Mouse (Mus musculus) hindbrain, embryonic 11.5 days (tissue): ENCODE results near the gene Pqlc2. TPM values are rescaled to one million over a fixed set of nuclear protein-coding genes. Genes with fewer than 3 reads are reported as not detected.

Experiments
- ATAC-seq: fragments of 200-750 bp; cut with Nextera tagmentation; 2 replicates; pipeline ENCODE4 v1.8.0; 2017; ENCODE audit warnings: mild to moderate bottlenecking, moderate TSS enrichment, moderate library complexity; ENCODE audit not compliant: low FRiP score
- DNase-seq: peaks from one replicate; pipeline ENCODE4 v3.0.0-alpha.2; 2015; ENCODE audit warnings: low spot score
- H3K27ac ChIP-seq: fragments of 300-500 bp; sonication (generic); 2 replicates; pipeline ENCODE4 v1.5.1; 2014; ENCODE audit warnings: mild to moderate bottlenecking, low read depth, low read length
- H3K27me3 ChIP-seq: fragments of 300-500 bp; sonication (generic); 2 replicates; pipeline ENCODE4 v1.6.1; 2014; ENCODE audit warnings: mild to moderate bottlenecking, low read length, moderate library complexity, mixed read lengths; ENCODE audit not compliant: control insufficient read depth, insufficient read depth
- H3K36me3 ChIP-seq: fragments of 300-500 bp; sonication (generic); 2 replicates; pipeline ENCODE4 v1.6.1; 2014; ENCODE audit warnings: mild to moderate bottlenecking, low read length, moderate library complexity, mixed read lengths; ENCODE audit not compliant: control insufficient read depth, insufficient read depth
- H3K4me1 ChIP-seq: fragments of 300-500 bp; sonication (generic); replicated peaks from 2 replicates; pipeline ENCODE4 v1.6.1; 2014; ENCODE audit warnings: low read length, mixed read lengths; ENCODE audit not compliant: control insufficient read depth, insufficient read depth
- H3K4me2 ChIP-seq: fragments of 300-500 bp; sonication (generic); replicated peaks from 2 replicates; pipeline ENCODE4 v1.6.1; 2014; ENCODE audit warnings: mild to moderate bottlenecking, low read depth, low read length
- H3K4me3 ChIP-seq: fragments of 300-500 bp; sonication (generic); 2 replicates; pipeline ENCODE4 v1.5.1; 2014; ENCODE audit warnings: low read depth, low read length
- H3K9ac ChIP-seq: fragments of 300-500 bp; sonication (generic); 2 replicates; pipeline ENCODE4 v1.6.1; 2014; ENCODE audit warnings: low read depth, low read length
- H3K9me3 ChIP-seq: fragments of 300-500 bp; sonication (generic); 2 replicates; pipeline ENCODE4 v1.6.1; 2016; ENCODE audit warnings: low read length; ENCODE audit not compliant: control insufficient read depth
- WGBS: fragments of 180-500 bp; shearing (Covaris S2); extraction: QIAGEN DNeasy Blood & Tissue Kit; methylation state at CpG from one replicate; pipeline ENCODE4 v1.1.7; 2014; 5-methylcytosine and 5-hydroxymethylcytosine counted together
- polyA plus RNA-seq: library from polyadenylated mRNA; unstranded; fragments of >200 nt; fragmentation: Nextera tagmentation; extraction: Ambion mirVana; gene quantifications from 2 replicates; pipeline ENCODE4 v1.2.1, GENCODE M21; 2014

Pqlc2 gene
- polyA plus RNA-seq, 1 experiment from 2014 or later, result 11.8 TPM

DNA sequence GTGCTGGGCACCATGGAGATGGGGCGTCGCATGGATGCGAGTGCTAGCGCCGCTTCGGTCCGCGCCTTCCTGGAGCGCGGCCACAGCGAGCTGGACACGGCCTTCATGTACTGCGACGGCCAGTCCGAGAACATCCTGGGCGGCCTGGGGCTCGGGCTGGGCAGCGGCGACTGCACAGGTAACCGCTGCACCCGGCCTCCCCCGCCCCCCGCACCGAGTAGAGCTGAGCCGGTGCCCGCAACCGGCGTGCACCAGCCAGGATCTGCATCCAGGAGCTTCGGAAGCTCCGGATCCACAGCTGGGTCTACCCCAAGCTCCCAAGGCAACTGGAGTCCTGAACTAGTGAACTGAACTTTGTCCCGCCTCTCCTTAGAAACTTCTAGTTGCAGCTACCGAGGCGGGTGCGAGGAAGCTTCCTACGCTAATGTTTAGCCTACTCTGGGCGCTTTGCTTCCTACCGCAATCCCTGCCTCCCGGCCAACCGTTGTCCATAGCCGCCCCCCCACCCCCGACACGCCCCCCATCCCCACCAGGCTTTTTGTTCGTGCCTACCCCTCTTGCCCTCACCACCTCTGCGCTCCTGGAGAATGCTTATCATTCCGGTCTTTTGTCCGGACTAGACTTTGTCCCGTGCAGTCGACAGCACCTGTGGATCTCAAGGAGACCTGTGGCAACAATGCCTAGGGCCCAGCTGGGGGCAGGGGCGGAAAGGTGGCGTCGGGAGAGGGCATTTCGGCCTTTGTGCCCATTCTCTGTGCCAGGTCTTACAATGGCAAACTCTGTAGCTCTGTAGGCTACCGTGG lies 592 bp upstream of the Pqlc2 start:
- H3K36me3 ChIP-seq, result no peaks in the 10 kb centered on the region
- 0 out of 2 replicates have a peak overlapping the region, but pooled peaks have one; percentile 2 for H3K27ac ChIP-seq
- peaks cover 6% of the 10 kb centered on the region for H3K4me1 ChIP-seq
- WGBS, result under 1% methylated on average over 51 of the region's 53 CpGs
- H3K9me3 ChIP-seq, result no peaks in the 10 kb centered on the region
- peaks cover 6% of the 10 kb centered on the region; the same call in 1 of the 2 replicates for H3K27me3 ChIP-seq
- peak; percentile 83 for ATAC-seq
- peak overlapping the region; percentile 83 for H3K4me2 ChIP-seq
- H3K4me3 ChIP-seq, result peak overlapping the region; percentile 64
- peak; percentile 25 for DNase-seq
- peak overlapping the region; percentile 77 for H3K9ac ChIP-seq

DNA sequence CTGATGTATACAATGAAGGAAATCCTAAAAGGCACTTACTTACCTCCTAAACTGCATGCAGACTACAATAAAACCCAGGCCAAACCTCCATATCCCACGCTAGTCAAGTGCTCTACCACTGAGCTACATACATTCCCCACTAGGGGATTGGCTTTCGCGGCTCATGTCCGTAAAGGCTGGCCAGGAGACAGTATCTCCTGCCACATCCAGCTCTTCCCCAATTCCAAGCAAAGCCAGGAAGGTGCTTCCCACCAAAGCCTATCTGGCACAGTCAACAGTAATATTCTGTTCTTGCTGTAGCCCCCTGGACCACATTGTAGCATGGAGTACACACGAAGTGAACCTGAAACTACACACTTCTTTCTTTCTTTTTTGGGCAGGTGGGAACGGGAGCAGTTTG lies 857 bp downstream of the Pqlc2 start:
- WGBS, result 24% methylated on average over 6 of the region's 6 CpGs
- Histone ChIP-seq H3K27me3 (peaks cover 6% of the 10 kb centered on the region; the same call in 1 of the 2 replicates), H3K9ac (peak overlapping the region; percentile 77), H3K27ac (no peak overlapping the region), H3K4me2 (peak overlapping the region; percentile 83), H3K9me3 (no peaks in the 10 kb centered on the region), H3K4me1 (peaks cover 6% of the 10 kb centered on the region), H3K4me3 (peak overlapping the region; percentile 64), H3K36me3 (no peaks in the 10 kb centered on the region)
- ATAC-seq (no peak), DNase-seq (no peak)

DNA sequence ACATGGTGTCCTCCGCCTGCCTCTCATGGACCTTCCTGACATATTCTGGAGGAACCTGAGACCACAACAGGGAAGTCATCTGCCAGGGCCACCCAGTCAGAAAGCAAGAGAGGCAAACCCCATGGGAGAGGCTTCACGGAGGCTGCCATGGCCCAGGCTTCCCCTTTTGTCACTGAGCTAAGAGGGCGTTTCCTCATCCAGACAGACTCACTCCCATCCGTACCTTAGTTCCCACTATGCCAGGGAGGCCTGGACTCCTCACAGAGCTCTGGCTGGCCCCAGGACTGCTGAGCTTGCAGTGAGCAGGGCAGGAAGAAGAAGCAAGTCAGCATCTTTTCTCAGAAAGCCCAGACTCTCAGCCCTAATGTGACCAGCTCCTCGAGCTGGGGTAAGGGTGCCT lies 2.6 kb downstream of the Pqlc2 start:
- ATAC-seq (no peak), DNase-seq (no peak)
- Histone ChIP-seq H3K27me3 (peaks cover 6% of the 10 kb centered on the region; the same call in 1 of the 2 replicates), H3K9ac (no peak overlapping the region), H3K9me3 (no peaks in the 10 kb centered on the region), H3K4me3 (no peak overlapping the region), H3K4me1 (peaks cover 6% of the 10 kb centered on the region), H3K4me2 (no peak overlapping the region), H3K27ac (no peak overlapping the region), H3K36me3 (no peaks in the 10 kb centered on the region)
- WGBS, result 85% methylated on average over 5 of the region's 5 CpGs

DNA sequence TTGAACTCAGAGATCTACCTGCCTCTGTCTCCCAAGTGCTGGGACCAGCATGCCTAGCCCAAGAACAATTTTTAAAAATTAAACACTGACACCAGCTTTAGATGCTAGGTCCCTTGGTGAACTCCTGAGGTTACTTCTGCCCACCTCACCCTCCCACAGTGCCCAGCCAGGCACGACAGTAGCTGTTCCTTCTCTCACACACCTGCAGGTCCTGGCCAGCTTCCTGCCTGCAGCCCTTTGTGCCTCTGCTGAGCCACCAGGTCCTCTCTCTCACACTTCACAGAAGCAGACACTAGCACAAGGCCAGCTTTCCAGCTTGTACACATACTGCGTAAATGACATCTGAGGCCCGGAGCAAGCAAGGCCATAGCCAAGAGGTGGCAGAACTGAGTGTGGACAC lies 5.0 kb downstream of the Pqlc2 start:
- Histone ChIP-seq H3K9me3 (no peaks in the 10 kb centered on the region), H3K27me3 (no peaks in the 10 kb centered on the region), H3K4me2 (no peak overlapping the region), H3K4me1 (no peaks in the 10 kb centered on the region; the same call in 1 of the 2 replicates), H3K4me3 (no peak overlapping the region), H3K36me3 (no peaks in the 10 kb centered on the region), H3K27ac (no peak overlapping the region), H3K9ac (no peak overlapping the region)
- WGBS, result 93% methylated on average over 3 of the region's 3 CpGs
- DNase-seq (no peak), ATAC-seq (no peak)

DNA sequence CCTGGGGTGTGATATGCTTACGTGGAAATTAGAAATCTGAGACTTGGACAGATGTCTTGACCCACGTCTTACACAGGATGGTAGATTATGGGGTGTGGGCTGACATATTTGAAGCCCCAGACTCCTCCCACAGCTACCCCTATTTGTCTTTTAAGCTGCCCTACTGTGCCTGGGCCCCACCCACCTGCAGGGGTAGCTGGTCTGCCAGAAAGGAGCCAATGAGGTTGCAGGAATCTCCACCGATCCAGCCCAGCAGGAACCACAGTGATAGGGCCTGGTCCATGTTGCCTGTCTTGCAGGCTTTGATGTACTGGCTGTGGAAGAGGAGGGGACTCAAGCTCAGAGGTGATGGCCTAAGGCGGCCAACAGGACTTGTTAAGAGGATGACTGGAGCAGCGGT lies 8.3 kb downstream of the Pqlc2 start:
- ATAC-seq, result no peak
- no peaks in the 10 kb centered on the region for H3K4me1 ChIP-seq
- no peaks in the 10 kb centered on the region for H3K27me3 ChIP-seq
- H3K27ac ChIP-seq, result no peak overlapping the region
- 60% methylated on average over 5 of the region's 5 CpGs for WGBS
- H3K4me3 ChIP-seq, result no peak overlapping the region
- H3K9me3 ChIP-seq, result no peaks in the 10 kb centered on the region
- no peak overlapping the region for H3K9ac ChIP-seq
- H3K36me3 ChIP-seq, result no peaks in the 10 kb centered on the region
- DNase-seq, result no peak
- H3K4me2 ChIP-seq, result no peak overlapping the region

DNA sequence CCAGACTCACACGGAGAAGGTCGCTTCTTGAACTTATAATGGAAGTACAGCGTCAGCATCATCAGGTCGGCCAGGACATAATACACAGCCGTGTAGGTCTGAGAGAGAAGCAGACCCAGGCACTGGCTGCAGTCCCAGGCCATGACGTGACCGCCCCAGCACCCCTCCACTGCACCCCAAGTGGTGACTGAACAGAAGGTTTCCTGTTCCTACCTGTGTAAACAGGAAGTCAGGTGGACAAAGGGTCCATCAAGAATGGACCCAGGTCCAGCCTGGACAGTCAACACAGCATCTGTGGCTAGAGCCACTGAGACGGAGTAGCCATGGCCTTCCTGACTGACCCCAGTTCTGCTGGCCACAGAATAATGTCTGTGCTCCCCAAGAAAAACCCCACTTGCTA lies 8.7 kb downstream of the Pqlc2 start:
- WGBS, result 89% methylated on average over 8 of the region's 8 CpGs

DNA sequence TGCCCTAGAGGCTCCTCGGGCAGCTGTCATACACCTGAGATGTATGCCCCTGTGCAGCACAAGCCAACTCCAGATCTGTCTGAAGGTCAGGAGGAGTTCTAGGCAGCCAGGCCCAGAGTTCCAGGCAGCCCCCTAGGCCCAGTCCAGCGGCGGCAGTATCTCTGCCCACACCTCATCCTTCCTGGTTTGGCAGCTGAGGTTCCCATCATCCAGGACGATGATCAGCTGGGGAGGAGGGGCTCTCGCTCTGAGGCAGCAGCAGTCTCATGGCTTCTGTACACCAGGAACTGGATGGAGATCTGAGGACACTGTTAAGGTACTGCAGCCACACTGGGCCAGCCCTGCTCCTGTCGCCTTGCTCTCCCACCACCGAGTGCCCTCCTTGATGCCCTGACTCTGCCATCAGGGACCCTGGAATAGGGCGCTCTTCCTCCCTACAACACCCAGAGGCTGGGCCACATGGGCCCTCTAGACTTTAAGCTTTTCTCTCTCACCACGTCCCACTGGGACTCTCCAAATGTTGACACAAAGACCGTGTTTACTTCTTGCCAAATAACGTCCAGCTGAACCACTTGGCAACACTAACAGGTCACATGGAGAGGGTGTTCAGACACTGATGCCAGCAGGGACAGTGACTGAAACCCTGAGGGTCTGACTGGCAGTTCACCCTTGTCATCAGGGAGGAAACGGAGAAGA lies 11.7 kb downstream of the Pqlc2 start:
- H3K27ac ChIP-seq, result no peak overlapping the region
- no peaks in the 10 kb centered on the region for H3K4me1 ChIP-seq
- no peak overlapping the region for H3K4me3 ChIP-seq
- no peak for ATAC-seq
- H3K27me3 ChIP-seq, result no peaks in the 10 kb centered on the region
- no peak for DNase-seq
- no peaks in the 10 kb centered on the region for H3K9me3 ChIP-seq
- H3K36me3 ChIP-seq, result no peaks in the 10 kb centered on the region
- WGBS, result 84% methylated on average over 12 of the region's 12 CpGs
- H3K4me2 ChIP-seq, result no peak overlapping the region
- H3K9ac ChIP-seq, result no peak overlapping the region

More for the DNA sequence above, 8.7 kb downstream of the Pqlc2 start:
- Histone ChIP-seq H3K27me3 (no peaks in the 10 kb centered on the region), H3K27ac (no peak overlapping the region), H3K4me3 (no peak overlapping the region), H3K36me3 (no peaks in the 10 kb centered on the region), H3K4me1 (no peaks in the 10 kb centered on the region), H3K4me2 (no peak overlapping the region), H3K9me3 (no peaks in the 10 kb centered on the region), H3K9ac (no peak overlapping the region)
- DNase-seq, result no peak
- no peak for ATAC-seq

DNA sequence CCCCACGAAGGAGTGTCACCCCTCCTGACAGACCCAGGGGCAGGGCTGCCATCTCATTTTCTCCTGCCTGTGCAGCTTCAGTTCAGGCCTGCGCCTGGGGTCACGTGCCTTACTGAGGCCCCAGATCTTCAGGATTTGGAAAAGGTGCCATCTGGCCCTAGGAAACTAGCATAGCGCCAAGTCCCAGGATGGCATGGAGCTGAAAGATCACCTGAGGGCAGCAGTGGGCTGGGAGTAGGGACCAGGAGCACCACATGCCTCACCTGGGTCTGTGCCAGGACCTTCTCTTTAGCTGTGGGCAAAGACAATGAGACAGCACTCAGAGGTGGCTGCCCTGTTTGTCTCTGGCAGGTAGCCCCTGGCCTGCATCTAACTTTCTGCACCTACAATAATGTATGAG lies 12.9 kb downstream of the Pqlc2 start:
- Histone ChIP-seq H3K4me3 (no peak overlapping the region), H3K27ac (no peak overlapping the region), H3K27me3 (no peaks in the 10 kb centered on the region), H3K36me3 (no peaks in the 10 kb centered on the region), H3K9ac (no peak overlapping the region), H3K9me3 (no peaks in the 10 kb centered on the region), H3K4me1 (no peaks in the 10 kb centered on the region), H3K4me2 (no peak overlapping the region)
- ATAC-seq (no peak), DNase-seq (no peak)
- WGBS, result 90% methylated on average over 4 of the region's 4 CpGs
